Mouse (Mus musculus) bone marrow, adult 2 months (tissue): ENCODE measurements at regions not wholly inside any gene's neighbourhood (a gene's known extent, or its start where the extent isn't known, plus 50 kb on each side); places are given as distances from the start of the nearest gene placed in this dataset.

Experiments
- H3K27ac ChIP-seq: fragments of 200-500 bp; 2 replicates; pipeline ENCODE4 v1.5.1; 2012; ENCODE audit warnings: low read depth, mild to moderate bottlenecking, control low read depth, inconsistent platforms, low read length; ENCODE audit not compliant: control insufficient read depth, poor library complexity, insufficient read depth
- H3K4me1 ChIP-seq: fragments of 200-500 bp; 2 replicates; pipeline ENCODE4 v1.6.1; 2011; ENCODE audit warnings: low read length; ENCODE audit not compliant: control insufficient read depth, insufficient read depth
- H3K4me3 ChIP-seq: fragments of 200-500 bp; replicated peaks from 2 replicates; pipeline ENCODE3; 2011; ENCODE audit warnings: mild to moderate bottlenecking, low read depth, low read length, control low read depth; ENCODE audit not compliant: control insufficient read depth
- CTCF ChIP-seq: fragments of 200-500 bp; IDR thresholded peaks from 2 replicates; pipeline ENCODE4 v1.5.1; 2011; ENCODE audit warnings: low read length, control low read depth; ENCODE audit not compliant: control insufficient read depth, insufficient read depth
- POLR2A ChIP-seq: fragments of 200-500 bp; IDR thresholded peaks from 2 replicates; pipeline ENCODE4 v1.6.1; 2011; ENCODE audit warnings: low read depth, mild to moderate bottlenecking, control low read depth, low read length, borderline replicate concordance; ENCODE audit not compliant: control insufficient read depth
- WGBS: fragments of 180-500 bp; shearing (Covaris S2); methylation state at CpG from one replicate; pipeline ENCODE4 v1.1.7; 2018; 5-methylcytosine and 5-hydroxymethylcytosine counted together

GRCm38 (mm10) chr5:119069765-119070333, 509.4 kb downstream of the Med13l start:
- Histone ChIP-seq H3K4me1 (no peaks in the 10 kb centered on the region), H3K27ac (no peak overlapping the region), H3K4me3 (no peak overlapping the region)
- no peak for TF ChIP-seq POLR2A
- no peak for TF ChIP-seq CTCF
- 73% methylated on average over 10 of the region's 10 CpGs for WGBS

- 88% methylated on average over 14 of the region's 14 CpGs for WGBS
- no peak for TF ChIP-seq POLR2A
- no peak for TF ChIP-seq CTCF
- Histone ChIP-seq H3K4me1 (no peaks in the 10 kb centered on the region), H3K27ac (no peak overlapping the region), H3K4me3 (no peak overlapping the region)
These were observed 512.2 kb downstream of the Med13l start for GRCm38 (mm10) chr5:119072712-119073111.

- TF ChIP-seq POLR2A (no peak), CTCF (no peak)
- H3K4me1 ChIP-seq = no peaks in the 10 kb centered on the region
- H3K4me3 ChIP-seq = no peak overlapping the region
- 80% methylated on average over 5 of the region's 5 CpGs for WGBS
- H3K27ac ChIP-seq = no peak overlapping the region
These were observed 520.3 kb downstream of the Med13l start for GRCm38 (mm10) chr5:119080747-119081146.

- 57% methylated on average over 15 of the region's 15 CpGs for WGBS
- TF ChIP-seq CTCF (no peak), POLR2A (no peak)
- H3K4me3 ChIP-seq = no peak overlapping the region
- no peak overlapping the region for H3K27ac ChIP-seq
- no peaks in the 10 kb centered on the region for H3K4me1 ChIP-seq
These were observed 522.4 kb downstream of the Med13l start for GRCm38 (mm10) chr5:119082895-119083294.

- TF ChIP-seq CTCF (no peak), POLR2A (no peak)
- no peak overlapping the region for H3K27ac ChIP-seq
- H3K4me1 ChIP-seq = no peaks in the 10 kb centered on the region
- 10% methylated on average over 17 of the region's 17 CpGs for WGBS
- H3K4me3 ChIP-seq = no peak overlapping the region
These were observed 537.2 kb downstream of the Med13l start for GRCm38 (mm10) chr5:119097576-119098193.

- no peak overlapping the region for H3K27ac ChIP-seq
- WGBS = 82% methylated on average over 6 of the region's 6 CpGs
- TF ChIP-seq POLR2A (no peak), CTCF (no peak)
- H3K4me3 ChIP-seq = no peak overlapping the region
- H3K4me1 ChIP-seq = no peaks in the 10 kb centered on the region
These were observed 539.3 kb downstream of the Med13l start for GRCm38 (mm10) chr5:119099817-119100216.

GRCm38 (mm10) chr5:119103503-119103902, 543.0 kb downstream of the Med13l start:
- 22% methylated on average over 1 of the region's 1 CpGs for WGBS
- TF ChIP-seq CTCF (no peak), POLR2A (no peak)
- Histone ChIP-seq H3K27ac (no peak overlapping the region), H3K4me1 (no peaks in the 10 kb centered on the region), H3K4me3 (no peak overlapping the region)

GRCm38 (mm10) chr5:119107898-119108297, 547.4 kb downstream of the Med13l start:
- TF ChIP-seq POLR2A (no peak), CTCF (no peak)
- no peak overlapping the region for H3K27ac ChIP-seq
- H3K4me3 ChIP-seq = no peak overlapping the region
- no peaks in the 10 kb centered on the region for H3K4me1 ChIP-seq
- 71% methylated on average over 4 of the region's 4 CpGs for WGBS
